Mouse (Mus musculus) hindbrain, embryonic 15.5 days (tissue): ENCODE measurements around the gene Wdr5. TPM values are rescaled to one million over a fixed set of nuclear protein-coding genes. Genes with fewer than 3 reads are reported as not detected.
"Not testable (repeated sequence)": the region's sequence is repeated elsewhere in the genome, so short reads cannot be mapped to it uniquely, and the experiment has no call there.

Experiments
- ATAC-seq: fragments of 200-750 bp; cut with Nextera tagmentation; 2 replicates; pipeline ENCODE4 v1.8.0; 2017; ENCODE audit warnings: low read depth, moderate number of reproducible peaks, moderate TSS enrichment; ENCODE audit not compliant: low FRiP score
- H3K27ac ChIP-seq: fragments of 300-500 bp; sonication (generic); replicated peaks from 2 replicates; pipeline ENCODE4 v1.5.1; 2015; ENCODE audit warnings: mild to moderate bottlenecking, inconsistent platforms
- H3K27me3 ChIP-seq: fragments of 300-500 bp; sonication (generic); 2 replicates; pipeline ENCODE4 v1.6.1; 2015; ENCODE audit warnings: control low read depth, inconsistent platforms
- H3K36me3 ChIP-seq: fragments of 300-500 bp; sonication (generic); 2 replicates; pipeline ENCODE4 v1.6.1; 2015; ENCODE audit warnings: control low read depth, inconsistent platforms
- H3K4me1 ChIP-seq: fragments of 300-500 bp; sonication (generic); replicated peaks from 2 replicates; pipeline ENCODE4 v1.6.1; 2015; ENCODE audit warnings: control low read depth, inconsistent platforms
- H3K4me2 ChIP-seq: fragments of 300-500 bp; sonication (generic); 2 replicates; pipeline ENCODE4 v1.6.1; 2015; ENCODE audit warnings: moderate library complexity, mild to moderate bottlenecking, inconsistent platforms
- H3K4me3 ChIP-seq: fragments of 300-500 bp; sonication (generic); 2 replicates; pipeline ENCODE4 v1.5.1; 2015; ENCODE audit warnings: mild to moderate bottlenecking, inconsistent platforms
- H3K9ac ChIP-seq: fragments of 300-500 bp; sonication (generic); 2 replicates; pipeline ENCODE4 v1.6.1; 2015; ENCODE audit warnings: inconsistent platforms
- H3K9me3 ChIP-seq: fragments of 300-500 bp; sonication (generic); 2 replicates; pipeline ENCODE4 v1.6.1; 2016; ENCODE audit warnings: control low read depth, inconsistent platforms
- WGBS: fragments of 180-500 bp; shearing (Covaris S2); methylation state at CpG from one replicate; pipeline ENCODE4 v1.1.7; 2015; 5-methylcytosine and 5-hydroxymethylcytosine counted together
- polyA plus RNA-seq: library from polyadenylated mRNA; unstranded; fragments of >200 nt; fragmentation: Nextera tagmentation; extraction: Ambion mirVana; gene quantifications from 2 replicates; pipeline ENCODE4 v1.2.1, GENCODE M21; 2015

Wdr5 gene
- polyA plus RNA-seq, 1 experiment from 2014 or later = 44.2 TPM

GRCm38 (mm10) chr2:27507562-27507961 is 7.4 kb upstream of the Wdr5 start, which contains the start of gene Brd3:
Brd3 (minus strand) TSS chr2:27507662.
- no peak for ATAC-seq
- Histone ChIP-seq H3K36me3 (no peaks in the 10 kb centered on the region), H3K4me1 (no peaks in the 10 kb centered on the region), H3K4me3 (no peak within 1 kb of the TSS), H3K9me3 (no peaks in the 10 kb centered on the region), H3K27ac (no peak within 1 kb of the TSS), H3K27me3 (no peaks in the 10 kb centered on the region), H3K9ac (no peak within 1 kb of the TSS), H3K4me2 (no peak within 1 kb of the TSS)
- WGBS = 72% methylated on average over 4 of the region's 4 CpGs

- no peak overlapping the region for H3K4me3 ChIP-seq
- no peak overlapping the region for H3K4me2 ChIP-seq
- H3K27ac ChIP-seq = no peak overlapping the region
- no peaks in the 10 kb centered on the region for H3K9me3 ChIP-seq
- 91% methylated on average over 7 of the region's 7 CpGs for WGBS
- no peaks in the 10 kb centered on the region for H3K36me3 ChIP-seq
- no peak for ATAC-seq
- peaks cover 14% of the 10 kb centered on the region for H3K4me1 ChIP-seq
- no peak overlapping the region for H3K9ac ChIP-seq
- H3K27me3 ChIP-seq = no peaks in the 10 kb centered on the region
Measured at GRCm38 (mm10) chr2:27510706-27511105, 4.3 kb upstream of the Wdr5 start.

GRCm38 (mm10) chr2:27512909-27513308 is 2.0 kb upstream of the Wdr5 start:
- Histone ChIP-seq H3K9ac (no peak overlapping the region), H3K4me1 (peaks cover 33% of the 10 kb centered on the region), H3K9me3 (no peaks in the 10 kb centered on the region), H3K4me3 (no peak overlapping the region), H3K27me3 (no peaks in the 10 kb centered on the region), H3K27ac (no peak overlapping the region), H3K36me3 (no peaks in the 10 kb centered on the region), H3K4me2 (no peak overlapping the region)
- no peak for ATAC-seq
- WGBS = 97% methylated on average over 3 of the region's 3 CpGs

GRCm38 (mm10) chr2:27513861-27514260 is 1.1 kb upstream of the Wdr5 start:
- 66% methylated on average over 5 of the region's 5 CpGs for WGBS
- Histone ChIP-seq H3K27ac (peak overlapping the region; percentile 91), H3K9ac (peak overlapping the region; percentile 90), H3K4me2 (peak overlapping the region; percentile 94), H3K9me3 (no peaks in the 10 kb centered on the region), H3K36me3 (peaks cover 6% of the 10 kb centered on the region), H3K27me3 (no peaks in the 10 kb centered on the region), H3K4me3 (peak overlapping the region; percentile 77), H3K4me1 (peaks cover 33% of the 10 kb centered on the region)
- no peak for ATAC-seq

GRCm38 (mm10) chr2:27515341-27516166 is 597 bp downstream of the Wdr5 start:
- WGBS = under 1% methylated on average over 40 of the region's 40 CpGs

GRCm38 (mm10) chr2:27516289-27516688 is 1.3 kb downstream of the Wdr5 start:
- no peaks in the 10 kb centered on the region for H3K27me3 ChIP-seq

More at GRCm38 (mm10) chr2:27515341-27516166, 597 bp downstream of the Wdr5 start:
- peaks cover 33% of the 10 kb centered on the region for H3K4me1 ChIP-seq
- ATAC-seq = peak; percentile 38
- peak overlapping the region; percentile 90 for H3K9ac ChIP-seq
- peak overlapping the region; percentile 77 for H3K4me3 ChIP-seq
- H3K9me3 ChIP-seq = no peaks in the 10 kb centered on the region
- H3K4me2 ChIP-seq = peak overlapping the region; percentile 94
- peak overlapping the region; percentile 91 for H3K27ac ChIP-seq
- no peaks in the 10 kb centered on the region for H3K27me3 ChIP-seq
- peaks cover 23% of the 10 kb centered on the region for H3K36me3 ChIP-seq

GRCm38 (mm10) chr2:27518283-27518682 is 3.3 kb downstream of the Wdr5 start:
- ATAC-seq = no peak
- 95% methylated on average over 3 of the region's 3 CpGs for WGBS
- no peak overlapping the region for H3K9ac ChIP-seq
- no peak overlapping the region for H3K4me3 ChIP-seq
- no peaks in the 10 kb centered on the region for H3K27me3 ChIP-seq
- H3K27ac ChIP-seq = no peak overlapping the region
- peaks cover 26% of the 10 kb centered on the region for H3K36me3 ChIP-seq
- no peak overlapping the region for H3K4me2 ChIP-seq
- H3K9me3 ChIP-seq = no peaks in the 10 kb centered on the region
- peaks cover 33% of the 10 kb centered on the region for H3K4me1 ChIP-seq

More at GRCm38 (mm10) chr2:27516289-27516688, 1.3 kb downstream of the Wdr5 start:
- Histone ChIP-seq H3K4me1 (peaks cover 33% of the 10 kb centered on the region), H3K9ac (peak overlapping the region; percentile 90; the same call in 1 of the 2 replicates), H3K9me3 (no peaks in the 10 kb centered on the region), H3K4me2 (peak overlapping the region; percentile 94), H3K36me3 (peaks cover 26% of the 10 kb centered on the region), H3K27ac (no peak overlapping the region), H3K4me3 (peak overlapping the region; percentile 77)
- 15% methylated on average over 1 of the region's 1 CpGs for WGBS
- no peak for ATAC-seq

GRCm38 (mm10) chr2:27538455-27539330 is 23.7 kb downstream of the Wdr5 start:
- peaks cover 20% of the 10 kb centered on the region for H3K4me1 ChIP-seq
- peak overlapping the region; percentile 43 for H3K4me3 ChIP-seq
- H3K27ac ChIP-seq = peak overlapping the region; percentile 89
- H3K4me2 ChIP-seq = peak overlapping the region; percentile 71
- ATAC-seq, H3K27me3 ChIP-seq, H3K9me3 ChIP-seq: not testable (repeated sequence)
- WGBS = 66% methylated on average over 5 of the region's 5 CpGs
- H3K9ac ChIP-seq = peak overlapping the region; percentile 25; the same call in 1 of the 2 replicates
- peaks cover 31% of the 10 kb centered on the region for H3K36me3 ChIP-seq

- H3K9ac ChIP-seq = peak overlapping the region; percentile 25; the same call in 1 of the 2 replicates
- WGBS = 27% methylated on average over 5 of the region's 5 CpGs
- peaks cover 25% of the 10 kb centered on the region for H3K36me3 ChIP-seq
- H3K4me3 ChIP-seq = peak overlapping the region; percentile 43
- ATAC-seq = no peak
- peak overlapping the region; percentile 89 for H3K27ac ChIP-seq
- H3K4me2 ChIP-seq = peak overlapping the region; percentile 71
- H3K9me3 ChIP-seq = no peaks in the 10 kb centered on the region
- no peaks in the 10 kb centered on the region for H3K27me3 ChIP-seq
- H3K4me1 ChIP-seq = peaks cover 20% of the 10 kb centered on the region
Measured at GRCm38 (mm10) chr2:27539336-27539735, 24.4 kb downstream of the Wdr5 start.

GRCm38 (mm10) chr2:27539772-27540514 is 25.0 kb downstream of the Wdr5 start:
- H3K4me3 ChIP-seq = peak overlapping the region; percentile 43
- H3K27me3 ChIP-seq = no peaks in the 10 kb centered on the region
- no peaks in the 10 kb centered on the region for H3K9me3 ChIP-seq
- peak overlapping the region; percentile 53 for H3K9ac ChIP-seq
- peak; percentile 99 for ATAC-seq
- H3K27ac ChIP-seq = peak overlapping the region; percentile 89
- under 1% methylated on average over 46 of the region's 46 CpGs for WGBS
- H3K4me1 ChIP-seq = peaks cover 20% of the 10 kb centered on the region
- peak overlapping the region; percentile 71 for H3K4me2 ChIP-seq
- peaks cover 19% of the 10 kb centered on the region for H3K36me3 ChIP-seq

- no peaks in the 10 kb centered on the region for H3K9me3 ChIP-seq
- H3K9ac ChIP-seq = peak overlapping the region; percentile 53
- peak; percentile 43 for ATAC-seq
- peaks cover 13% of the 10 kb centered on the region for H3K36me3 ChIP-seq
- H3K27ac ChIP-seq = peak overlapping the region; percentile 89
- no peaks in the 10 kb centered on the region for H3K27me3 ChIP-seq
- 29% methylated on average over 10 of the region's 10 CpGs for WGBS
- peak overlapping the region; percentile 71 for H3K4me2 ChIP-seq
- H3K4me3 ChIP-seq = peak overlapping the region; percentile 43
- peaks cover 20% of the 10 kb centered on the region for H3K4me1 ChIP-seq
Measured at GRCm38 (mm10) chr2:27540515-27540836, 25.5 kb downstream of the Wdr5 start.
